Mouse (Mus musculus) left cerebral cortex, postnatal 25 days (tissue): ENCODE data around the gene Anapc4. TPM values are rescaled to one million over a fixed set of nuclear protein-coding genes. Genes with fewer than 3 reads are reported as not detected.
A peak's percentile ranks its signal among the peaks of the same experiment; 100 is the strongest.

Experiments used
- DNase-seq, 2 experiments: peaks; one replicate each; pipeline ENCODE4 v3.0.0; 2022; ENCODE audit warnings: low spot score in 2 of 2, mixed read lengths in 1 of 2
- intact Hi-C: fragments of 180-260 bp; cut with DNase I; formaldehyde crosslinking; loops from one replicate; pipeline ENCODE4 v1.15.1; 2025
- total RNA-seq, 2 experiments: library from RNA; stranded (reverse); gene quantifications; 2 replicates each; pipeline ENCODE4 v1.2.3; 2021

Anapc4 gene
- total RNA-seq, result 10 to 100 TPM; 64.9 to 65.5 TPM

DNA sequence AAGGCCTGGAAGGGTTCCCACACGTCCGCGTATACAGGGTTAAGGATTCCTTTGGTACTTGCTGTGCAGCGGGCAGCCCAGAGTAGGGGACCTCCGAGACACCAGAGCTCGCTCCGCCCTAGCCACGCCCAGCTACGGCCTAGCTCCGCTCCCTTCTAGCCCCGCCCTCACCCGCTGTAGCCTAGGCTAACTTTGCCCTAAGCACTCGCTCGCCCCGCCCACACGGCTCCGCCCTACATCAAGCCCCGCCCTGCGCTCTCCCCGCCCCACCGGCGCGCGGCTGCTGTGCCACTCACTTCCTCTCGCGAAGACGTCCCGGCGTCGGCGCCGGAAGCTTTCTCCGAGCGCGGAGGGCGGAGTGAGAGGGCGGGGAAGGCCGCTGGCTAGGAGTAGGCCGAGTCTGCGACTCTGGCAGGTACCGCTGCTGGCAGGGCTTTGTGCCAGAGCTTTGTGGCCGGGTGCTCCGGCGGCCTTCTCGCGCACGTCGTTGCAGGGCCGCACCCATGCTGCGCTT is at the start of gene Anapc4:
TSS of gene Anapc4 (plus strand) at position 252 of the 514 bp plus-strand sequence.
- intact Hi-C loops, result loop anchor here (5.0 kb wide), 2 partner anchors 52 to 167 kb away; partner anchors contain the start of gene Sepsecs
- DNase-seq, result peak; percentile 99

DNA sequence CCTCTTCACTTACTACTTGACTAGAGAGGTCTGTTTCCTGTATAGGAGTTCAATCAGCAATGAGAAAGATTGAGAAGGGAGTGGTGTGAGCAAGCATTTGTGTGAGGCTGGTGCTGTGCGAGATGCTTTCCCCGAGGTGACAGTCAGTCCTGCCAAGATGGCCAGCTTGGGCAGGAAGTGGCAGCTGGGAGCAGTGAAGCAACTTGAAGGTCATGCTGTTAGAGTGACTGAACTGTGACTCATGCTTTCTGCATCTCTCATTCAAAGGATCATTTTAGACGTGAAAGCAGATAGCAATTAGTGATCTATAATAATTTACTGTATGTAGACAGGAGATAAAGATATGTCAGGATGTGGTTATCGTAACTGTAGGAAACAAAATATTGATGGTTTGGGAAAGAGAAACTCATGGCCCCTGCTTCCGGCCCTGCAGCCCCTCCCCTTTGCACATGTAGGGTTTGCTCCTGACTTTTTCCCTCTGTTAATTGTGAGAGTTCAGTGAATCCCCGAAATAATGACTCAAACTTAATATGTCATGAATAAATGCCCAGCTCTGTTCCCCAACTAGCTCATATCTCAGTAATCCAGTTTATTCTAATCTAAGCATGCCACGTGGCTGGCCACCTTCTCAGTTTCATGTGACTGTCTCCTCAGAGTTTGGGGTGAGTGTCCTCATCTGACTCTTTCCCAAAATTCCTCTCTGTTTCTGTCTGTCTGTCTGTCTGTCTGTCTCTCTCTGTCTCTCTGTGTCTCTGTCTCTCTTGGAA is 47.1 kb upstream of the Anapc4 start:
- intact Hi-C loops, result no loop called here
- no peak for DNase-seq

DNA sequence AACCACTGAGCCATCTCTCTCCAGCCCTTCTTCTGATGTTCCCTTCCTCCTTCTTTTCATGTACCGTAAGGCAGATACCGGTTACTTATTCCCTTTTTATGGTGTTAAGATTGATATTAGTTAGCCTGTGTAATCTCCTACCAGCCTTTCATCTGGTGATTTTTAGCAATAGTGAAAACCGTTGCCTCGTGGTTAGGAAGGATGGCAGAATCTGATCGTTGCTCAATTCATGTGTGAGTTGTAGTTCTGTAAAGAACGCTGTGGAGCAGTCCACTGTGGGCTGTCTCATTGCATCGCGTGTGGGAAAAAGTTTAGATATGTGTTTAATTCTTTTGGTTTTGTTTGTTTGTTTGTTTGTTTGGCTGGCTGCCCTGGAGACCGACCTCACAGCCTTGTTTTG is 40.6 kb upstream of the Anapc4 start:
- DNase-seq, result no peak
- intact Hi-C loops, result no loop called here

DNA sequence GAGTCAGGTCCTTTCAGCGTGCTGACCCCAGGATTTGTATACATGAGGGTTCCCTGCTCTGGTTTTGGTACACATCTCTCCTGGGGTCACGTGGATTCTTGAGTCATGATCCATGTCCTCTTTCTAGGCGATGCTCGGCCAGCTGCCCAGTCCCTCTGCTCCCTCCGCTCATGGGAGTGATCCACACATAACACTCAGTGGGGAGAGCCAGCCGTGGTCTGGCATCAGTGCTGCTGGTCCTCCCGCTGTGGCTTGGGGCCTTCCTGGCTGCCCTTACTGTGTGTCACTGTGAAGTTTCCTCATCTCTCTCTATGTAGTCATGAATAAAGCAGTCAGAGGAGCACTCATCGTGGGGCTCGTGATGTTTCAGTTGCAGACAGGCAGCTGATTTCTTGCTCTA is 39.7 kb upstream of the Anapc4 start:
- no peak for DNase-seq
- intact Hi-C loops, result no loop called here

DNA sequence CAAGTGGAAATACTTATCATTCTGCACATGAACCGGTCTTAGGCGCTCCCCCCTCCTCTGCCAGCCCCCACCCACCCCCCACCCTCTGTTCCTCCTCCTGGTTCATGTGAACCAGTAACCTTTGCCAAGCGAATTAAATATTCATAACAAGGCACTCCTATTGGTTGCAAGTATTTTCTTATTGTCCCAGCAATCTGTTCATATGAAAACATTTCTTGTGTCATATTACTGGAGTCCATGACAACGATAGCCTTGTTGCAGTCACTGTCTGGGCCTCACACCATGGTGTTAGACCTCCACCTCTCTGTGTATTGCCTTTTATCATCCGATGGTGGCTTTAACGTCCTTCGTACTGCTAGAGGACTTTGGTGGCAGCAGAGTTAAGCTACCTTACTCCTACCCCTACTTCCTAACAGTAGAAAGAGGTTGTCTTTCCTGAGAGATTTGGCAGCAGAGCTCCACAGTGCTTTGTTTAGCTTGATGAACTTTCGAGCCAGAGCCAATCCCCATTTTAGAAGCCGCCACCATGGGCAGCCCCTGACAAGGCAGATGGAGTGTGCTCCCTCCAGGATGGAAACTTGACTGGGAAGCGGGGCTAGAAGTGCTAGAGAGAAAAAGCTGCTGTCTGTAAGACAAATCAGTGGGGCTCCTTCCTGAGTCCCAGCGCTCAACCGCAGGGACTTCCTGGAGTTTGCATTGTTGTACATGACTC is 34.4 kb upstream of the Anapc4 start:
- intact Hi-C loops, result no loop called here
- DNase-seq, result no peak

DNA sequence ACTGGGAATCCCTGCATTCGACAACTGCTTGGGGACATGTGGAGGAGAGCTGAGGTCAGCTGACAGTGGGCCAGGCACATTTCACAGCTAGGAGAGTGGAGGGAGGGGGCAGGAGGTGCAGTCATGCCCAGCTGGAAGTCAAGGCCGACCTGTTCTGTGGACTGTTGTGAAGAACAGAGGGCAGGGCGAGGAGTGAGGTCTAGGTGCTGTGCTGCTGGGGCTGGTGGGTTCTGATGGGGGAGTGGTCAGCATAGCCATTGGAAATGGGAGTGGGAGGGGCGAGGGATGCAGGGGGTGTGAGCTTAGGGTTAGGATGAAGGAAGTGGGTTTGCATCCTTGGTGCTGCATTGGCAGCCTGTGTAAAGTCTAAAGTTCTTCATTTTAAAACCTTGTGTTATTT is 28.0 kb upstream of the Anapc4 start:
- intact Hi-C loops, result no loop called here

DNA sequence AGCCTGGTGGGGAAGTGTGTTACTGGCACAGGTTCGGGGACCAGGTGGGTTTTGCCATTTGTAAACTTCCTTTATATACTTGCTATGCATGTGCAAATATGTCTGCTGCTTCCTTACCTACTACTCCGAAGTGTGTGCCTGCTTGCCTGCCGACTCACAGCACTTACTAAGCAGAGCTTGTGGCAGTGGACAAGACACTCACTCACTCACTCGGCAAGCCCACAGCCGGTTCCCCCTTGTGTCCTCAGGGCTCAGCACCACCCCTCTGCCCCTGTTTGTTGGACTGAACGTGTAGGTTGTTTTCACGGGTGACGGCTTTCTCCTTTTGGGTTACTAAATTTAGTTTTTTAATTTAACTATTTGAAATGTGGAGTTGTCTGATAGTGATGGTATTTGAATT is 27.5 kb upstream of the Anapc4 start:
- DNase-seq, result no peak
- intact Hi-C loops, result no loop called here

More for the DNA sequence above, 28.0 kb upstream of the Anapc4 start:
- DNase-seq, result no peak

DNA sequence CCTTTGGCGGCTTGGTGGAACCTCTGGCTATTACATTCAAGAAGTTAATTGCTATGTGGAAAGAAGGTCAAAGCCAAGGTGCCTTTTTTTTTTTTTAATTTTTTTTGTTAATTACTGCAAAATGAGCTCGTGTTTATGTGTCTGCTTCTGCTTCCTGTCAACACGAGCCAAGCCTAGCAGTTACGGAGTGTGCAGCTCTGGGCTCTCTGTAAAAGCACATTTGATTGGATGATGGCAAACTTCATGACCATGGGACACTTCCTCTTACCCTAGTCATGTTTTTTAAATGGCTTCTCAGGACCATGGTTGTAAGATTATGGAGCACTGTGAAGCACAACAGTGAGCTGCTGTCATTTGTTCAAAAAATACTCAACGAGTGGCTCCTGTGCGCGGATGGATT is 26.8 kb upstream of the Anapc4 start:
- no peak for DNase-seq
- intact Hi-C loops, result no loop called here

DNA sequence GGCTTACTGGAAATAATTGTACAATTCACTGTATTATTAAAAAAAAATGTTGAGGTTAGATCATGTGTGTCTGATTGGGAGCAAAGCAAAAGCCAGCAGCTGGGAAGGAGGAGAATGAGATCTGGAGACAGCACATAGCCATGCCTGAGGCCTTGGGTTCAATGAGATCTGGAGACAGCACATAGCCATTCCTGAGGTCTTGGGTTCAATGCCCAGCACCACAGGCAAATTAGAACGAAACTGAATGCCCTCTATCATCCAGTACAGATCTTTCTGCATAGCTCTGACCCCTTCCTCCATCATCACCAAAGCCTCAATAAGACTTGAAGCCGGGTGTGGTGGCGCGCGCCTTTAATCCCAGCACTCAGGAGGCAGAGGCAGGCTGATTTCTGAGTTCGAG is 23.4 kb upstream of the Anapc4 start:
- intact Hi-C loops, result loop anchor here (10.0 kb wide), 1 partner anchor 676 kb away; no protein-coding TSS in a partner anchor
- no peak for DNase-seq

DNA sequence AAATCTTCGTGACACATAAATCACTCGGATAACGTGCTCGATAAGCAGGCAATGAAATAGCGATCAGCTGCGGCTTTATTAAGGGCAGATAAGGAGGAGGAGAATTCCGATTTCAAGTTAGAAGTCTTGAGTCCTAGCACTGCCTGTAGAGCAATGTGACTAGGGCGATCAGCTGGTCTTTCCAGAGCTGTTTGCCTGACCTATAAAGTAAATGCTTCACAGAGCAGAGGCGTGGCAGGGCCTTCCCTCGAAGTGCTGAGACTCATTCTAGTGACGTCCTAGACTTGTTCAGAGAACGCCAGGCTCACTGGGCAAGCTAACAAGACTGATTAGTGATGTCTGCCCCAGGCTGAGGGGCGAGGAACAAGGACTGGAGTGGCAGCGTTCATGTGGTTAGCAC is 22.8 kb upstream of the Anapc4 start:
- intact Hi-C loops, result loop anchor here (10.0 kb wide), 1 partner anchor 676 kb away; no protein-coding TSS in a partner anchor
- DNase-seq, result no peak

DNA sequence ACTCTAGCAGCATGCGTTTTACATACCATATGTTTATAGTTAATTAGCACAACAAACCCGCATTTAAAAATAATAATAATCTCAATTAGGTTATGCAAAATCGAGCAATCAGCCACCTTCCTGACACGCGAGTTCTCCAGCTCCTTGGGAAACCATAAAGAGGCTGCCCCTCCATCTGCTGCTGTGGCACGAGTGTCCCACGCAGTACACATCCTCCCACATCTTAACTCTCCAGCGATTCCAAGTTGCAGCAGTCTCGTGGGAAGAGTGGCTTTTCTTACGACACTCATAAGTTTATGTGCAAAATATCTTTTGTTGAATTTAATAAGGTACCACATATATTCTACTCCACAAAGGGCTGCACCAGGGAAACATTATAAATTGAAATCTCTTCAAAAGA is 21.4 kb upstream of the Anapc4 start:
- intact Hi-C loops, result loop anchor here (10.0 kb wide), 1 partner anchor 678 kb away; no protein-coding TSS in a partner anchor
- DNase-seq, result peak; percentile 23 to 72

DNA sequence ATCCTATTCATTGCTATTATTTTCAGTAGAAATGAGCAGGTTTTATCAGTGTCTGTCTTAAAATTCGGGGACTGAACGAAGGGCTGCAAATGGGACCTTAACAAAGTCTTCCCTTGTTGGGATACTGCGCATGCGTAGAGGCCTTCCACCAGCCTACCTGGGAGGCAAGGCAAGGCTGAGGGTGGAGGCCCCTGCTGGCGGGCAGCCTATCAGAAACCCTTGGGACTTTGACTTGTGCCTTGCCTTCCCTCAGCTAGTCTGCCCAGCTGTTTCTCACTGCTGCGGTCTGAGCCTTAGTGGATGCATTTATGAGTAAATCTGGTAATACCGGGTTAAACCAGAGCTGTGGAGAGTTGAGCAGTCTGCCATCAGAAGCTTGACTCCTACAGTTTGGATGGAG is 20.5 kb upstream of the Anapc4 start:
- DNase-seq, result no peak
- intact Hi-C loops, result loop anchor here (10.0 kb wide), 1 partner anchor 679 kb away; no protein-coding TSS in a partner anchor

DNA sequence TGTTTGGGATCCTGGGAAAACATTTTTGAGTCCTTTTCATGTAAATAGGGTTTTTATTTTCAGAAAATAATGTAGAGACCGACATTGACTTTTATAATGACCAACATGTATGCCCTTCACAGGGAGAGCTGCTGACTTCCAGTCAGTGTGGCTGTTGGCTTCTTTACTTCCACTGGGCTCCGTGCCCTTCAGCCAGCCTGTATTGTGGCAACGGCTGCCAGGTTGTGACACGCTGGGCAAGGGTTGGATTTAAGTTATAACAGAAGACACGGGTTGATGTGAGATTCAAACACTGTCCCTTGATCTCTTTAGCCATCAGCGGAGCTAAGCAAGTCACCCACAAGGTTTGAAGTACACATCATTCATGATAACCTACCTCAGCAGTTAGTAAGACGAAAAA is 15.1 kb upstream of the Anapc4 start:
- DNase-seq, result no peak
- intact Hi-C loops, result loop anchor here (10.0 kb wide), 1 partner anchor 684 kb away; no protein-coding TSS in a partner anchor

DNA sequence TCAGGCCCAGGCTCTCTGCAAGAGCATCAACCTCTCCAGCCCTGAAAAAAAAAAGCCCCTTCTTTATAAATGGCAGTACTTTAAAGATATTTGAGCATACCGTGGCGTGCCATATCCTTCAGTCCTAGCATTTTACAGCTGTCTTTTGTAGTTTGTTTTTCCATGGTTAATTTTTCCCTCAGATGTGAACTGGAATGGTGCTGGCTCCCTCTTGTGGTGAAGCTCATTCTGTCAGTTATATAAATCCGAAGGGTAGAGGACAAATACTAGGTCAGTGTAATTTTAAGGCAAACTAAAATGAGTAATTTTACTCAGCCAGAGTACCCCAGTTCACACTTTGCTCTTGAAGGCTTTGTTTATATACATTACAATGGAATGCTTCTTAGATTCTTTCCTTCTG is 12.1 kb upstream of the Anapc4 start:
- intact Hi-C loops, result loop anchor here (5.0 to 10.0 kb wide), 2 partner anchors 304 to 707 kb away; no protein-coding TSS in a partner anchor
- DNase-seq, result peak; percentile 73 to 79

DNA sequence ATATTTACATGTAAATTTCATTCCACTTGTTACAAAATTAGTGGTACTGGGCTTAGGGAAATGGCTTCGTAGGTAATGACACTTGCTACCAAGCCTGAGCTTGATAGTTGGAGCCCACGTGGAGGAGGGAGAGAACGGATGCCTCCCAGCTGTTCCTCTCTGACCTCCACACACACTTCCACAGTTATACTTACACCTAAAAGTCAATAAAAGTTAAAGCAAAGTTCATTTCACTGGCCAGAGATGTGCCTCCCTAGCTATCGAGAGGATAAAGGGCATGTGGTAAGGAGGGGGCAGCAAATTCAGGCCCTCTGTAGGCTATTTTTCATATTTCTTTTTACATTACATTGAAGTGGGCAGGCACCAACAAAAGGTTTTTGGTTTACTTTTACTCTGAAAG is 5.9 kb upstream of the Anapc4 start:
- intact Hi-C loops, result loop anchor here (10.0 kb wide), 1 partner anchor 713 kb away; no protein-coding TSS in a partner anchor

DNA sequence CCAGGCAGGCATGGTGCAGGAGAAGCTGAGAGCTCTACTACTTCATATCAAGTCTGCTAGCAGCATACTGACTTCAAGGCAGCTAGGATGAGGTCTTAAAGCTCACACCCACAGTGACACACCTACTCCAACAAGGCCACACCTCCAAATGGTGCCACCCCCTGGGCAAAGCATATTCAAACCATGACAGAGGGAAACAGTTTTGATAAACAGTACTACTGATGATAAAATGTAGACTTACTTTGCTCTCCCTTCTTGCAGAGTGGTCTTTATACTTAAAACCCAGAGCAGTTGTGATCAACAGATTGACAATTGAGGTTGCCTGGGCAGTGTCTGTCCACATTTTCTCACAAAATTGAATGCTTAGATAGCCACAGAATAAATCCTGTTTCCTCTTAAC is 807 bp upstream of the Anapc4 start:
- intact Hi-C loops, result loop anchor here (5.0 kb wide), 2 partner anchors 51 to 166 kb away; partner anchors contain the start of gene Sepsecs
- no peak for DNase-seq

More for the DNA sequence above, 5.9 kb upstream of the Anapc4 start:
- DNase-seq, result no peak

DNA sequence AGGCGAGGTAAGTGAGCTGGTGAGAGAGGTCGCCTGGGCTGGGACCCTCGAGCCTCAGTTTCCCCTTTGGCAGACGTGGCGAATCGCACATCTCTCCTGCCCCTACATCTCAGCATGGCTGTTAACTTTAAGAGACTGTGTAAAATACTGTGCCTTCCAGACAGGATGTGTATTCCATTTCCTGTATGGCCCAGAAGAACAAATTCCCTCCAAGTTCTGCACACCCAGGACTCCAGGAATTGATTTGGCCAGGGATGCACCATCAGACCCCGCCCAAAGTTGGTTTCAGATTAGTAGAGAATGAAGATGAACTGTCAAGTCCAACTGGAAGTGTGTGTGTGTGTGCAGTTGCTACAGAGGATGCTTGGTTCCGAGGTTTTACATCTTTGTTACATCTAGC is 574 bp downstream of the Anapc4 start:
- intact Hi-C loops, result loop anchor here (5.0 kb wide), 2 partner anchors 52 to 167 kb away; partner anchors contain the start of gene Sepsecs

DNA sequence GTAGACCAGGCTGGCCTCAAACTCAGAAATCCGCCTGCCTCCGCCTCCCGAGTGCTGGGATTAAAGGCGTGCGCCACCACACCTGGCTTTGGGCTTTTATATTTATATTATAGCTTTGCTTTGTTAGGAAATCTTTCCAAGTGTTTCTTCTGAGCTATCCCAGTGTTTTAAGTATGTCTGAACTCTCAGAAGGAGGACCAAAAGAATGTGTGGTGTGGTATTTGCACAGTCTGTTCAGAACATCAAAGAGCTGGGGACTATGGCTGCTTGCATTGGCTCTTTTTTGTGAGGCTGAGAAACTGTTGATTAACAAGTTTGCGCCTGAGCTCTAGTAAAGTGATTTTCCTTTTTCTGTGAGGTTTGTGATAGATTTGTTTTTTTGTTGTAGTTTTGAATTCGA is 10.5 kb downstream of the Anapc4 start:
- DNase-seq, result no peak
- intact Hi-C loops, result no loop called here

More for the DNA sequence above, 574 bp downstream of the Anapc4 start:
- peak in 1 of 2 experiments; percentile 21 for DNase-seq

DNA sequence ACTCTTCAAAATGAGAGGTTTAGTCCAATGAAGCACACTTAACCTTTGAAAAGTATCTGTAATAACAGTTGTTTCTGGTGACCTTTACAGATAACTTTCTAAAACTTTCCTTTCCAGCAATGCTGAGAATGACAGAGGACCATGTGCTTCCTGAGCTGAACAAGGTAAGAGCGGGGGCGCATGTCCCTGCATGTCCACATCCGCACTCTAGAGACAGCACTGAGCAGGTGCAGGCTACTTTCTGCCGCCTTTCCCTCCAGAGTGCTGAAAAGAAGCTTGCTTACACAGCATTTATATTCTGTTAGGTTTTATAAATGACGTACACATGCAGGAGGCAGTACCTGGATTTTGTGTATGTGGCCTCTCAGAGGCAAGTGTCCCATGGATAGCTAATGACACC is 21.9 kb downstream of the Anapc4 start:
- intact Hi-C loops, result loop anchor here (10.0 kb wide), 1 partner anchor 691 kb away; no protein-coding TSS in a partner anchor

DNA sequence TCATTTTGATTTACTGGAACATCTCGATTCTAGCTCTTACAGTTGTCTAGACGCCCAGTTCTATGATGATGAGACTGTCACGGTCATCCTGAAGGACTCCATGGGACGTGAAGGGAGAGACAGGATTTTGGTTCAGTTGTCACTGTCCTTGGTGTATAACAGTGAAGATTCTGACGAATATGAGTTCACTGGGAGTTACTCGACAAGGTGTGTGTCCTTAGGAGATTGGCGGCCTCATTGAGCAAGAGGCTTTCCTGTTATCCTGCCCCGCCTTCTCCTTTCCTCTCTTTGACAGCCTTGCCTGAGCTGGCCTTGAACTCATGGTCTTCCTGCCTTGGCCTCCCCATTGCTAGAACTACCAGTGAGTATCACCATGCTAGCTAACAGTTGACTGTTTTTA is 30.6 kb downstream of the Anapc4 start:
- no peak for DNase-seq
- intact Hi-C loops, result no loop called here

More for the DNA sequence above, 21.9 kb downstream of the Anapc4 start:
- DNase-seq, result no peak
